Mouse (Mus musculus) liver, adult 2 months (tissue): ENCODE results near the gene Prlr. TPM values are rescaled to one million over a fixed set of nuclear protein-coding genes. Genes with fewer than 3 reads are reported as not detected.

ENCODE experiments used
- DNase-seq: peaks from one replicate; pipeline ENCODE4 v3.0.0-alpha.2; 2011; ENCODE audit warnings: low read depth, low spot score; ENCODE audit errors: extremely low read depth
- H3K27ac ChIP-seq: fragments of 200-500 bp; replicated peaks from 2 replicates; pipeline ENCODE4 v1.5.1; 2012; ENCODE audit warnings: low read depth, mild to moderate bottlenecking, control low read depth, inconsistent platforms, low read length; ENCODE audit not compliant: insufficient read depth
- H3K27me3 ChIP-seq: fragments of 200-500 bp; 2 replicates; pipeline ENCODE4 v1.6.1; 2012; ENCODE audit warnings: mild to moderate bottlenecking, moderate library complexity, low read length, inconsistent platforms; ENCODE audit not compliant: control insufficient read depth, insufficient read depth
- H3K36me3 ChIP-seq: fragments of 200-500 bp; 2 replicates; pipeline ENCODE4 v1.6.1; 2012; ENCODE audit warnings: low read length, inconsistent platforms; ENCODE audit not compliant: control insufficient read depth, insufficient read depth
- H3K4me1 ChIP-seq: fragments of 200-500 bp; 2 replicates; pipeline ENCODE4 v1.6.1; 2011; ENCODE audit warnings: low read length; ENCODE audit not compliant: control insufficient read depth, insufficient read depth
- H3K4me3 ChIP-seq: fragments of 200-500 bp; 2 replicates; pipeline ENCODE4 v1.5.1; 2011; ENCODE audit warnings: low read depth, mild to moderate bottlenecking, control low read depth, low read length, moderate library complexity; ENCODE audit not compliant: insufficient read depth
- H3K79me2 ChIP-seq: fragments of 200-500 bp; 2 replicates; pipeline ENCODE4 v1.6.1; 2012; ENCODE audit warnings: inconsistent platforms, mild to moderate bottlenecking, low read length, moderate library complexity; ENCODE audit not compliant: control insufficient read depth, insufficient read depth
- H3K9ac ChIP-seq: fragments of 200-500 bp; 2 replicates; pipeline ENCODE4 v1.6.1; 2012; ENCODE audit warnings: low read depth, mild to moderate bottlenecking, control low read depth, inconsistent platforms, low read length
- CTCF ChIP-seq: fragments of 200-500 bp; IDR thresholded peaks from 2 replicates; pipeline ENCODE4 v1.5.1; 2011; ENCODE audit warnings: low read depth, low read length, control low read depth
- POLR2A ChIP-seq: fragments of 200-500 bp; IDR thresholded peaks from 2 replicates; pipeline ENCODE4 v1.6.1; 2011; ENCODE audit warnings: low read length, control low read depth; ENCODE audit not compliant: insufficient read depth; ENCODE audit errors: extremely low read depth
- WGBS: fragments of 180-500 bp; shearing (Covaris S2); methylation state at CpG from one replicate; pipeline ENCODE4 v1.1.7; 2018; 5-methylcytosine and 5-hydroxymethylcytosine counted together
- polyA plus RNA-seq: library from polyadenylated mRNA; depleted of rRNA; stranded (reverse); fragments of >200 nt; gene quantifications from 2 replicates; pipeline ENCODE4 v1.2.3, GENCODE M21; 2012
- total RNA-seq: library from RNA; depleted of rRNA; stranded (reverse); fragments of >200 nt; gene quantifications from 2 replicates; pipeline ENCODE4 v1.2.3, GENCODE M21; 2014

The Prlr gene
- total and polyA plus RNA-seq, 2 experiments, result 107 to 123 TPM

DNA sequence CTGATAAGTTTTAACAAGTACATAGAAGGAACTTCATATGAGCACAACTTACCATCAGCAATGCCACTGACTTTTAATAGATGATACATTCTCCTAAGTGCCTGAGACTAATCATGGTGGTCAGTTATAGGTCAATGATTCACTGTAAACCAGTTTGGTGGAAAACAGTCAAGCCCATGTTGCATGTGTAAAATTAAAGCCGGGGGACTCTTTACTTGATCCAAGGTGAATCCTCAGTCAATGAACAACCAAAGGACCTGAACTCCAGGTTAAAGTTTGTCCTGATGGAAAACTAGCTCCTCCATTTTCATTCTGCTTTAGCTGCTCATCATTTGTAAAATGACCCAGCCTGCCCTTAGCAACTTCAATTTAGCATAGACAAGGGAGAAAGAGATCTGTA is 155.5 kb downstream of the Prlr start:
- TF ChIP-seq POLR2A (no peak), CTCF (no peak)
- no peak for DNase-seq
- Histone ChIP-seq H3K36me3 (peaks cover 3% of the 10 kb centered on the region), H3K27me3 (no peaks in the 10 kb centered on the region), H3K4me1 (no peaks in the 10 kb centered on the region), H3K4me3 (no peak overlapping the region), H3K79me2 (no peaks in the 10 kb centered on the region), H3K9ac (no peak overlapping the region), H3K27ac (no peak overlapping the region)
- 78% methylated on average over 1 of the region's 1 CpGs for WGBS

DNA sequence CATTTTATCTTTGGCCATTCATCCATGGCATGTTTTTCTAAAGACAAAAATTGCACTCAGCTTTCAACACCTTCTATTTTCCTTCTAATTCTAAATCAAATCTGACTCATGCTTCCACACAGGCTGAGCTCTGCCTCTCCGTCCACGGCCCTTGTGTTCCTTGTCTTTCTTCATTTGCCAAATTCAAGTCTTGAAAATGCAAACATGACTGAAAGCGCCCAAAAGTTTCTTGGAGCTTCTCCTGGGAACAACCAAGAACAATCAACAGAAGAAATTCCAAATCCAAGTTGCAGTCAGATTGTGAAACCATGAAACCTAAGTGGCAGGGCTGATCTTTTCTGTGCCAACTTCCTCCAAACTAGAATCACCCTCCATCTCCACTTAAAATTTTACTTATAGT is 161.6 kb downstream of the Prlr start:
- TF ChIP-seq CTCF (no peak), POLR2A (no peak)
- Histone ChIP-seq H3K27ac (0 out of 2 replicates have a peak overlapping the region, but pooled peaks have one; percentile 16), H3K36me3 (peaks cover 3% of the 10 kb centered on the region; the same call in 1 of the 2 replicates), H3K4me1 (peaks cover 2% of the 10 kb centered on the region; the same call in 1 of the 2 replicates), H3K27me3 (no peaks in the 10 kb centered on the region), H3K4me3 (no peak overlapping the region), H3K9ac (no peak overlapping the region), H3K79me2 (no peaks in the 10 kb centered on the region)
- WGBS, result 43% methylated on average over 3 of the region's 3 CpGs
- DNase-seq, result peak; percentile 46

DNA sequence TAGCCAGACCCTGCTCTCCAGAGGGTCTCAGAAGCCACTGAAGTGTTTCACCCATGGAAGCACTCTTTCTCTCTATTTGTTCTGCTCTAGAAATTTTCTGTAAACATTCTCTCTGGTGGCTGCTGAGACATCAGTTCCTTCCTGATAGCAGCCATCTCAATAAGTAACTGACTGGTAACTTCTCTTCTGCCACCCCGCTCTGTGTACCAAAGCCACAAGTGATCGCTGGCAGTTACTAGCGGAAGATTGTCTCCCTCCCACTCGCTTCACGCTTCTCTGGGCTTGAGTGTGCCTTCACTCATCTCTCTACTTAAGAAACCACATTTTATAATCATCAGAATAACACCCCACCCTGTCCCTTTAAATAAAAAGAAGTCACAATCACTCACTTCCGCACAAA is 170.0 kb downstream of the Prlr start:
- no peak overlapping the region for H3K27ac ChIP-seq
- WGBS, result 93% methylated on average over 6 of the region's 6 CpGs
- no peak for DNase-seq
- H3K27me3 ChIP-seq, result no peaks in the 10 kb centered on the region
- H3K36me3 ChIP-seq, result peaks cover 9% of the 10 kb centered on the region
- H3K4me3 ChIP-seq, result no peak overlapping the region
- H3K9ac ChIP-seq, result no peak overlapping the region
- no peak for TF ChIP-seq POLR2A
- no peak for TF ChIP-seq CTCF
- H3K4me1 ChIP-seq, result no peaks in the 10 kb centered on the region
- H3K79me2 ChIP-seq, result no peaks in the 10 kb centered on the region

DNA sequence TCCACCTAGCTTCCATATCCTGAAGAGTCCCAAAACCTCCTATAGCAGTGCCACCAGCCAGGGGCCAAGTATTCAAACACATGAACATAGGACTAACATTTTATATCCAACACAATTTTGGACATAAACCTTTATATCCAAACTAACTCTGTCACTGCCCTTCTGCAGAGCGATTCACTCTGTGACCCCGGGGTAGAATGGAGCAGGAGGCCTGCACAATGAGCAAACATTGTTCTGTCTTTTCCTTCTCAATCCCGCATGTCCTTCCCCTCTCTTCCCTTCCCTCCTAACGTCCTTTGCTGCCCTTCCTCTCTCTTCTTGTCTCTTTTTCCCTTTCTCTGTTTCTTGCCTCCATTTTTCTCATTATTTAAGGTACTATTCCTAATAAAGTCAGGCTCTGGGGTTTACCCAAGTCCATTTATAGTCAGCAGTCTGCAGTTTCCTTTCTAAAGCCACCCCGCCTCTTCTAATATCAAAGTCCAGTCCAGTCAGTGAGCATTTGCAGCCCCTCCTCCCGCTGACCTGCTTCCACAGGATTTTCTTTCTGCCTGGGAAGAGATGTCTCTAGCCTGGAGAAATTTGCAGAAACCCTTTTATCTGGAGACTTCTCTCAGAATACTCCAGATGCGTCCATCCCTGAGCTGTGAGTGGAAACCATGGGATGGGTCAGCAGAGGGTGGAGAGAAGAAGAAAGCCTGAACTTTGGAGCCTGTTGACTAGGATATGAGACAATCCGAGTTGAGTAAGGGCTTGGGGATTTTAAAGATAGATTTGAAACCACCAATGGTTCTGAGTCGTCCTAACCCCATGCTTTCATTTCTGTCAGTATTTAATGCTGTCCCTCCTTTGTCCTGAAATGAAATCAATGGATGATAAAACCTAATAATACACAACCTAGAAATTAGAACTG is 181.3 kb downstream of the Prlr start, which contains the start of gene Agxt2:
Gene Agxt2, plus strand, starts transcription at position 494 of the 910 bp plus-strand sequence.
- TF ChIP-seq CTCF (no peak), POLR2A (no peak)
- Histone ChIP-seq H3K9ac (peak within 1 kb of the TSS; percentile 84), H3K4me1 (peaks cover 6% of the 10 kb centered on the region), H3K4me3 (peak within 1 kb of the TSS; percentile 62), H3K27me3 (no peaks in the 10 kb centered on the region), H3K27ac (peak within 1 kb of the TSS; percentile 99), H3K36me3 (no peaks in the 10 kb centered on the region), H3K79me2 (peaks cover 6% of the 10 kb centered on the region)
- peak; percentile 90 for DNase-seq
- 20% methylated on average over 9 of the region's 9 CpGs for WGBS

DNA sequence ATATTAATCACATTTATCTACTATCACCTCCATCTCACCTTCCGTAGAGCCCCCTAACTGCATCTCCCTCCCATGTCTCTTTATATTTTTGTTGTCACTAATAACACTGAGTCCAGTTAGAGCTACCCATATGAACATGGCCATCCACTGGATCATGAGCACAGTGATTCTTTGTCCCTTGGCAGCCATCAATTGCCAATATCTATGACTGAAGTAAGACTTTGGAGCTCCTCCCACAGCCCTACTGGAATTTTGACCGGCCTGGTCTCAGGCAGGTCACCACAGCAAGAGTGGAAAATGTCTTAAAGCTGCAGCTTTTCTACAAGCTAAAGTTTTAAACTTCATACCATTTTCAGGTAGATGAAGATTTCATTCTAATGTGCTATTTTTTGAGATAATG is 189.3 kb downstream of the Prlr start:
- Histone ChIP-seq H3K27me3 (no peaks in the 10 kb centered on the region), H3K36me3 (peaks cover 5% of the 10 kb centered on the region), H3K79me2 (peaks cover 2% of the 10 kb centered on the region; the same call in 1 of the 2 replicates), H3K4me3 (no peak overlapping the region), H3K27ac (no peak overlapping the region), H3K4me1 (no peaks in the 10 kb centered on the region; the same call in 1 of the 2 replicates), H3K9ac (no peak overlapping the region)
- DNase-seq, result peak; percentile 91
- TF ChIP-seq CTCF (no peak), POLR2A (no peak)
- 55% methylated on average over 2 of the region's 2 CpGs for WGBS

DNA sequence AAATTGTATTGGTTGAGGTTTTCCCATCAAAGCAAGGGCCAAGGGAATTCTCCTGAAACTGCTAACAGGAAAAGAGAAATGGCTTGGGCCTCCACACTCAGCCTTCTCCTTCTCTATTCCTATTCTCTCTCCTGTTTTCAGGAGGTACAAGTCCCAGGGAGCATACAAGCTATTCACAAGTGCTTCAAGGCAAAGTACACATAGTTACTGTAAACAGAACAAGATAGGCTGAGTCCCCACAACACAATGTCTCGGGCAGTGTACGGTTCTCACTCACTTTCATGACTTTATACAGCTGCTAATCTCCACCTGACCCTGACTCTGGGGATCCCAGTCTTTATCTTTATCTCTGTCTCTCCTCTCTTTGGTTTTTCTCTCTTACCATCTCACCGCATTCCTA is 198.4 kb downstream of the Prlr start:
- 11% methylated on average over 3 of the region's 3 CpGs for WGBS

More for the DNA sequence above, 198.4 kb downstream of the Prlr start:
- H3K27me3 ChIP-seq, result no peaks in the 10 kb centered on the region
- TF ChIP-seq POLR2A, result no peak
- no peak for TF ChIP-seq CTCF
- no peaks in the 10 kb centered on the region for H3K36me3 ChIP-seq
- peak overlapping the region; percentile 49 for H3K27ac ChIP-seq
- no peak overlapping the region for H3K9ac ChIP-seq
- H3K4me3 ChIP-seq, result no peak overlapping the region
- peaks cover 22% of the 10 kb centered on the region for H3K4me1 ChIP-seq
- peak; percentile 78 for DNase-seq
- H3K79me2 ChIP-seq, result no peaks in the 10 kb centered on the region
